Mouse (Mus musculus) heart, adult 2 months (tissue): Measurements from ENCODE around the gene Mob3b.

Experiments
- CTCF ChIP-seq: fragments of 200-600 bp; IDR thresholded peaks from 2 replicates; pipeline ENCODE4 v1.8.1; 2022; ENCODE audit warnings: antibody characterized with exemption, mild to moderate bottlenecking, moderate library complexity
- EP300 ChIP-seq: fragments of 200-500 bp; IDR thresholded peaks from 2 replicates; pipeline ENCODE4 v1.6.1; 2011; ENCODE audit warnings: low read depth, low read length, control low read depth; ENCODE audit not compliant: insufficient read depth
- POLR2A ChIP-seq: fragments of 200-500 bp; IDR thresholded peaks from 2 replicates; pipeline ENCODE4 v1.6.1; 2011; ENCODE audit warnings: mild to moderate bottlenecking, low read depth, low read length, control low read depth; ENCODE audit not compliant: insufficient read depth

- no peak for TF ChIP-seq POLR2A
- TF ChIP-seq CTCF: no peak
- TF ChIP-seq EP300: no peak
These were observed 119.5 kb downstream of the Mob3b start for GRCm38 (mm10) chr4:35037824-35038223.
